Mouse (Mus musculus) testis, adult 2 months (tissue): Measurements from ENCODE around the gene Gm17571.

Experiments used
- CTCF ChIP-seq: fragments of 200-500 bp; IDR thresholded peaks from 2 replicates; pipeline ENCODE4 v1.5.1; 2012; ENCODE audit warnings: low read depth, mild to moderate bottlenecking, inconsistent platforms, low read length, moderate library complexity; ENCODE audit not compliant: control insufficient read depth, insufficient read depth, insufficient replicate concordance
- POLR2A ChIP-seq: fragments of 200-500 bp; IDR thresholded peaks from 2 replicates; pipeline ENCODE4 v1.6.1; 2012; ENCODE audit warnings: low read depth, mild to moderate bottlenecking, inconsistent platforms, low read length, moderate library complexity; ENCODE audit not compliant: control insufficient read depth

GRCm38 (mm10) chr9:13429477-13430125 lies 17.0 kb downstream of the Gm17571 start:
- TF ChIP-seq POLR2A: no peak
- TF ChIP-seq CTCF: no peak
